Mouse (Mus musculus): ENCODE results near the gene Ttbk1. TPM values are rescaled to one million over a fixed set of nuclear protein-coding genes. Genes with fewer than 3 reads are reported as not detected.

Gene Ttbk1
- total and polyA plus RNA-seq, 3 experiments: 0.08 TPM; not detected in 2

- Histone ChIP-seq H3K9ac (ENCODE audit: control insufficient read depth, low read depth, low read length, poor library complexity, severe bottlenecking) (no peak overlapping the region), H3K27ac (ENCODE audit: control insufficient read depth, low read depth, low read length) (no peak overlapping the region), H3K4me1 (ENCODE audit: control insufficient read depth in 1 of 2, insufficient read depth in 2 of 2, low read length in 2 of 2) (peaks cover 0 to 3% of the 10 kb centered on the region in 2 experiments; a peak in 1 of 4 replicates), H3K36me3 (ENCODE audit: control insufficient read depth in 1 of 2, insufficient read depth in 2 of 2, low read length in 2 of 2) (no peaks in the 10 kb centered on the region), H3K27me3 (ENCODE audit: control insufficient read depth in 1 of 2, insufficient read depth in 2 of 2, low read length in 2 of 2) (no peaks in the 10 kb centered on the region), H3K4me3 (ENCODE audit: control insufficient read depth in 1 of 2, insufficient read depth in 1 of 2, low read depth in 2 of 2, low read length in 2 of 2) (no peak overlapping the region), H3K79me2 (ENCODE audit: control insufficient read depth, insufficient read depth, low read length, poor library complexity) (no peaks in the 10 kb centered on the region), H3K9me3 (replicated peaks; ENCODE audit: insufficient read depth, low read length) (no peaks in the 10 kb centered on the region)
- DNase-seq (ENCODE audit: low read depth, low spot score): no peak
- TF ChIP-seq RAD21 (IDR thresholded peaks at IDR 0.05; ENCODE audit: low read depth, low read length) (no peak; the same call in 1 of the 2 replicates), MYB (IDR thresholded peaks at IDR 0.05; ENCODE audit: low read depth, low read length) (no peak), TCF12 (IDR thresholded peaks at IDR 0.05; ENCODE audit: low read depth, low read length) (no peak), CTCF (IDR thresholded peaks at IDR 0.05 in 2 of 3, conservative IDR thresholded peaks at IDR 0.05 in 1 of 3; ENCODE audit: control insufficient read depth in 1 of 3, insufficient read depth in 1 of 3, low read depth in 2 of 3, low read length in 3 of 3, poor library complexity in 1 of 3, severe bottlenecking in 1 of 3) (peak in 1 of 3 experiments; percentile 14; a peak in 1 of 6 replicates)
Observed at GRCm38 (mm10) chr17:46521963-46522668, 34.6 kb upstream of the Ttbk1 start.

GRCm38 (mm10) chr17:46521174-46521573 is 33.7 kb upstream of the Ttbk1 start:
- TF ChIP-seq NRF1 (IDR thresholded peaks at IDR 0.05; ENCODE audit: insufficient read depth, low read depth, low read length, poor library complexity, severe bottlenecking): no peak
- no peak for TF ChIP-seq POLR2A (IDR thresholded peaks at IDR 0.05; ENCODE audit: control insufficient read depth in 1 of 2, insufficient read depth in 1 of 2, low read depth in 1 of 2, low read length in 2 of 2, poor library complexity in 1 of 2)
- no peak for TF ChIP-seq MYC (IDR thresholded peaks at IDR 0.05; ENCODE audit: low read depth, low read length)
- TF ChIP-seq MEF2A (IDR thresholded peaks at IDR 0.05; ENCODE audit: extremely low read depth, insufficient replicate concordance, low read depth, low read length, poor library complexity, severe bottlenecking): no peak
- TF ChIP-seq TBP (IDR thresholded peaks at IDR 0.05; ENCODE audit: low read depth, low read length): no peak
- no peak for TF ChIP-seq POLR2AphosphoS2 (IDR thresholded peaks at IDR 0.05; ENCODE audit: low read length)
- no peak for TF ChIP-seq BHLHE40 (IDR thresholded peaks at IDR 0.05; ENCODE audit: borderline replicate concordance, low read depth, low read length)
- no peak for TF ChIP-seq HCFC1 (IDR thresholded peaks at IDR 0.05; ENCODE audit: low read depth, low read length)
- TF ChIP-seq MYB (IDR thresholded peaks at IDR 0.05; ENCODE audit: low read depth, low read length): no peak
- no peak for TF ChIP-seq GATA1 (IDR thresholded peaks at IDR 0.05; ENCODE audit: low read depth, low read length)
- TF ChIP-seq SMC3 (IDR thresholded peaks at IDR 0.05; ENCODE audit: low read depth, low read length): no peak
- TF ChIP-seq CHD2 (IDR thresholded peaks at IDR 0.05; ENCODE audit: low read length): no peak
- TF ChIP-seq KAT2A (conservative IDR thresholded peaks at IDR 0.05; ENCODE audit: low read depth, low read length): no peak
- TF ChIP-seq SIN3A (IDR thresholded peaks at IDR 0.05; ENCODE audit: low read length): no peak
- Histone ChIP-seq H3K4me3 (ENCODE audit: control insufficient read depth in 1 of 2, insufficient read depth in 1 of 2, low read depth in 2 of 2, low read length in 2 of 2) (peak overlapping the region; percentile 54 to 58), H3K9me3 (replicated peaks; ENCODE audit: insufficient read depth, low read length) (no peaks in the 10 kb centered on the region), H3K9ac (ENCODE audit: control insufficient read depth, low read depth, low read length, poor library complexity, severe bottlenecking) (peak overlapping the region; percentile 67), H3K79me2 (ENCODE audit: control insufficient read depth, insufficient read depth, low read length, poor library complexity) (no peaks in the 10 kb centered on the region), H3K27ac (ENCODE audit: control insufficient read depth, low read depth, low read length) (no peak overlapping the region), H3K4me1 (ENCODE audit: control insufficient read depth in 1 of 2, insufficient read depth in 2 of 2, low read length in 2 of 2) (peaks cover 0 to 3% of the 10 kb centered on the region in 2 experiments; a peak in 1 of 4 replicates), H3K36me3 (ENCODE audit: control insufficient read depth in 1 of 2, insufficient read depth in 2 of 2, low read length in 2 of 2) (no peaks in the 10 kb centered on the region), H3K27me3 (ENCODE audit: control insufficient read depth in 1 of 2, insufficient read depth in 2 of 2, low read length in 2 of 2) (no peaks in the 10 kb centered on the region)
- DNase-seq (ENCODE audit: low read depth, low spot score): no peak

All from MEL (cell line).